Mouse (Mus musculus): ENCODE measurements at regions not wholly inside any gene's neighbourhood (a gene's known extent, or its start where the extent isn't known, plus 50 kb on each side); places are given as distances from the start of the nearest gene placed in this dataset.

GRCm38 (mm10) chr14:25370306-25371020 is 88.5 kb upstream of the Zmiz1 start:
- DNase-seq (ENCODE audit: low read depth, low spot score): no peak

- no peak for DNase-seq (ENCODE audit: low read depth, low spot score)
These were observed 88.0 kb upstream of the Zmiz1 start for GRCm38 (mm10) chr14:25371021-25371400.

GRCm38 (mm10) chr14:25371661-25372060 is 87.3 kb upstream of the Zmiz1 start:
- DNase-seq (ENCODE audit: low read depth, low spot score): no peak

GRCm38 (mm10) chr14:25372581-25372980 is 86.4 kb upstream of the Zmiz1 start:
- no peak for DNase-seq (ENCODE audit: low read depth, low spot score)

- DNase-seq (ENCODE audit: low read depth, low spot score): no peak
These were observed 85.8 kb upstream of the Zmiz1 start for GRCm38 (mm10) chr14:25373167-25373566.

- DNase-seq (ENCODE audit: low read depth, low spot score): no peak
These were observed 84.0 kb upstream of the Zmiz1 start for GRCm38 (mm10) chr14:25375001-25375400.

GRCm38 (mm10) chr14:25377091-25377490 is 81.9 kb upstream of the Zmiz1 start:
- DNase-seq (ENCODE audit: low read depth, low spot score): no peak

GRCm38 (mm10) chr14:25377554-25377899 is 81.5 kb upstream of the Zmiz1 start:
- no peak for DNase-seq (ENCODE audit: low read depth, low spot score)

GRCm38 (mm10) chr14:25377900-25378716 is 80.9 kb upstream of the Zmiz1 start:
- DNase-seq (ENCODE audit: low read depth, low spot score): peak; percentile 37

GRCm38 (mm10) chr14:25378717-25379224 is 80.2 kb upstream of the Zmiz1 start:
- no peak for DNase-seq (ENCODE audit: low read depth, low spot score)

GRCm38 (mm10) chr14:25383169-25383824 is 75.7 kb upstream of the Zmiz1 start:
- DNase-seq (ENCODE audit: low read depth, low spot score): no peak

- DNase-seq (ENCODE audit: low read depth, low spot score): no peak
These were observed 73.3 kb upstream of the Zmiz1 start for GRCm38 (mm10) chr14:25385644-25386043.

GRCm38 (mm10) chr14:25387780-25388179 is 71.2 kb upstream of the Zmiz1 start:
- no peak for DNase-seq (ENCODE audit: low read depth, low spot score)

GRCm38 (mm10) chr14:25389314-25389713 is 69.7 kb upstream of the Zmiz1 start:
- no peak for DNase-seq (ENCODE audit: low read depth, low spot score)

- no peak for DNase-seq (ENCODE audit: low read depth, low spot score)
These were observed 66.6 kb upstream of the Zmiz1 start for GRCm38 (mm10) chr14:25392412-25392811.

GRCm38 (mm10) chr14:25392940-25393339 is 66.0 kb upstream of the Zmiz1 start:
- DNase-seq (ENCODE audit: low read depth, low spot score): no peak

- DNase-seq (ENCODE audit: low read depth, low spot score): no peak
These were observed 64.1 kb upstream of the Zmiz1 start for GRCm38 (mm10) chr14:25394931-25395330.

- DNase-seq (ENCODE audit: low read depth, low spot score): peak; percentile 44
These were observed 61.9 kb upstream of the Zmiz1 start for GRCm38 (mm10) chr14:25396990-25397531.

- no peak for DNase-seq (ENCODE audit: low read depth, low spot score)
These were observed 61.2 kb upstream of the Zmiz1 start for GRCm38 (mm10) chr14:25397751-25398150.

GRCm38 (mm10) chr14:25398745-25399144 is 60.2 kb upstream of the Zmiz1 start:
- no peak for DNase-seq (ENCODE audit: low read depth, low spot score)

- no peak for DNase-seq (ENCODE audit: low read depth, low spot score)
These were observed 59.7 kb upstream of the Zmiz1 start for GRCm38 (mm10) chr14:25399286-25399685.
